12 mouse cellular contexts compared by ENCODE assay signal in the genomic region with DNA sequence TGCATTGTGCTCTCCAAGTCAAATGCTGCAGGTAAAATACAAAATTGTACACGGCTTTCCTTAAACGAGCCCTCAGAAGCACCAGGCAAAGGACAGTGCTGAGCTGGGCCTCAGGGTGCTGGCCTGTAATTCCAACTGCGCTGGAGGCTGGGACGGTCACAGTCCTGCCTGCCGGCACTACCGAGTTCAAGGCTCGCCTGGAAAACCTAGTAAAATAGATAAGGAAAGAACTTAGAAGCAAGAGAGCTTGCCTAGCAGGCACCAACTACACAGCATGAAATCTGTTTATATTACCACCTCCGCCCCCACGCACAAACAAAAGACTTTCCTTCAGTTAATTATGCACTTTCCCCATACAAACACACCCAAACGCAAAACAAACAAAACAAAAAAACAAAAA. TPM values are rescaled to one million over a fixed set of nuclear protein-coding genes. Genes with fewer than 3 reads are reported as not detected.
DNase-seq lines count a peak whose midpoint lies in the region; ATAC-seq and TF ChIP-seq lines count a peak whose summit lies in the region.
"Had no signal": no experiment of that assay in that cellular context is flagged by ENCODE, and none has a peak within 500 bp of the region (broad histone marks: within the 10 kb centered on the region; RNA-seq: fewer than 3 reads in every experiment).

No protein-coding gene starts in this region.

- no peaks in the 10 kb centered on the region for H3K9me3 ChIP-seq in heart, embryonic 11.5 days (replicated peaks; ENCODE audit: control insufficient read depth, low read length)
- no peaks in the 10 kb centered on the region for H3K9me3 ChIP-seq in lung, embryonic 15.5 days
- H3K9me3 ChIP-seq in heart, postnatal 0 days (replicated peaks; ENCODE audit: control insufficient read depth, low read length): no peaks in the 10 kb centered on the region
- H3K9me3 ChIP-seq in stomach, embryonic 16.5 days (replicated peaks; ENCODE audit: control insufficient read depth, low read length): no peaks in the 10 kb centered on the region

- 23% methylated on average over 10 of the region's 10 CpGs for WGBS in heart, embryonic 11.5 days (ENCODE audit: insufficient replicate concordance)
- WGBS in lung, embryonic 15.5 days: 24% methylated on average over 10 of the region's 10 CpGs
- 35% methylated on average over 10 of the region's 10 CpGs for WGBS in heart, postnatal 0 days
- WGBS in stomach, embryonic 16.5 days: 53% methylated on average over 10 of the region's 10 CpGs

- no peaks in the 10 kb centered on the region for H3K27me3 ChIP-seq in heart, embryonic 11.5 days (ENCODE audit: control insufficient read depth, insufficient read depth, low read length)
- H3K27me3 ChIP-seq in lung, embryonic 15.5 days: peaks cover 13% of the 10 kb centered on the region; the same call in 1 of the 2 replicates
- no peaks in the 10 kb centered on the region for H3K27me3 ChIP-seq in heart, postnatal 0 days (ENCODE audit: control insufficient read depth, insufficient read depth, low read length)
- H3K27me3 ChIP-seq in stomach, embryonic 16.5 days (ENCODE audit: control insufficient read depth, insufficient read depth, low read length): peaks cover 3% of the 10 kb centered on the region; the same call in 1 of the 2 replicates

- peak overlapping the region; percentile 96 for H3K9ac ChIP-seq in heart, embryonic 11.5 days (ENCODE audit: low read depth, low read length)
- peak overlapping the region; percentile 87 for H3K9ac ChIP-seq in lung, embryonic 15.5 days
- H3K9ac ChIP-seq in heart, postnatal 0 days (replicated peaks; ENCODE audit: low read depth, low read length): peak overlapping the region; percentile 87
- peak overlapping the region; percentile 89; the same call in 1 of the 2 replicates for H3K9ac ChIP-seq in stomach, embryonic 16.5 days (ENCODE audit: low read length)

- no peak for TF ChIP-seq CTCF in heart, postnatal 0 days (IDR thresholded peaks at IDR 0.05; ENCODE audit: low read depth)

- TF ChIP-seq EP300 in heart, postnatal 0 days (IDR thresholded peaks at IDR 0.05; ENCODE audit: low read depth): no peak

- no peak for DNase-seq in heart, adult 11 months
- no peak for DNase-seq in lung, adult 18-20 months
- DNase-seq in heart, postnatal 0 days (ENCODE audit: low spot score): no peak
- DNase-seq in urinary bladder, adult 18-20 months (ENCODE audit: low spot score in 2 of 2): no peak
- DNase-seq: adrenal gland, adult 8-10 months; kidney, postnatal 36 days had no signal

- no peaks in the 10 kb centered on the region for H3K36me3 ChIP-seq in heart, embryonic 11.5 days (ENCODE audit: control insufficient read depth, insufficient read depth, low read length)
- H3K36me3 ChIP-seq in lung, embryonic 15.5 days: no peaks in the 10 kb centered on the region
- no peaks in the 10 kb centered on the region for H3K36me3 ChIP-seq in heart, postnatal 0 days (replicated peaks; ENCODE audit: control insufficient read depth, insufficient read depth, low read length)
- H3K36me3 ChIP-seq in stomach, embryonic 16.5 days (ENCODE audit: control insufficient read depth, insufficient read depth, low read length): no peaks in the 10 kb centered on the region

- ATAC-seq in heart, embryonic 11.5 days (replicated peaks; ENCODE audit: insufficient number of reproducible peaks, low FRiP score, low TSS enrichment): no peak
- ATAC-seq in lung, embryonic 15.5 days (ENCODE audit: borderline replicate concordance, extremely low read depth, low FRiP score, low TSS enrichment): no peak
- ATAC-seq in heart, postnatal 0 days (ENCODE audit: insufficient read depth, low read depth): no peak
- ATAC-seq in stomach, embryonic 16.5 days (ENCODE audit: insufficient read depth, low FRiP score): no peak
- ATAC-seq: CD4-positive, CD25-positive, alpha-beta regulatory T cell, adult 4 months had no signal

- peak overlapping the region; percentile 65 for H3K4me2 ChIP-seq in heart, embryonic 11.5 days
- H3K4me2 ChIP-seq in lung, embryonic 15.5 days: peak overlapping the region; percentile 80
- peak overlapping the region; percentile 63 for H3K4me2 ChIP-seq in heart, postnatal 0 days (ENCODE audit: low read depth, low read length)
- H3K4me2 ChIP-seq in stomach, embryonic 16.5 days (ENCODE audit: low read depth, low read length): peak overlapping the region; percentile 94

- peaks cover 23% of the 10 kb centered on the region for H3K4me1 ChIP-seq in heart, embryonic 11.5 days (ENCODE audit: control insufficient read depth, insufficient read depth, low read length)
- H3K4me1 ChIP-seq in lung, embryonic 15.5 days: peaks cover 32% of the 10 kb centered on the region
- peaks cover 12% of the 10 kb centered on the region; the same call in 1 of the 2 replicates for H3K4me1 ChIP-seq in heart, postnatal 0 days (ENCODE audit: control insufficient read depth, insufficient read depth)
- peaks cover 10% of the 10 kb centered on the region; the same call in 1 of the 2 replicates for H3K4me1 ChIP-seq in stomach, embryonic 16.5 days (ENCODE audit: control insufficient read depth, insufficient read depth, low read length)

- peak overlapping the region; percentile 69 for H3K4me3 ChIP-seq in heart, embryonic 11.5 days (ENCODE audit: low read depth, low read length)
- peak overlapping the region; percentile 67 for H3K4me3 ChIP-seq in lung, embryonic 15.5 days
- peak overlapping the region; percentile 71 for H3K4me3 ChIP-seq in heart, postnatal 0 days (ENCODE audit: low read depth, low read length)
- peak overlapping the region; percentile 64 for H3K4me3 ChIP-seq in stomach, embryonic 16.5 days (replicated peaks; ENCODE audit: low read length)

- peak overlapping the region; percentile 99 for H3K27ac ChIP-seq in heart, embryonic 11.5 days (ENCODE audit: low read depth, low read length)
- H3K27ac ChIP-seq in lung, embryonic 15.5 days: peak overlapping the region; percentile 94
- H3K27ac ChIP-seq in heart, postnatal 0 days (ENCODE audit: low read depth): peak overlapping the region; percentile 99
- H3K27ac ChIP-seq in stomach, embryonic 16.5 days (ENCODE audit: low read length): peak overlapping the region; percentile 52; the same call in 1 of the 2 replicates
- H3K27ac ChIP-seq: hindbrain, embryonic 14.5 days had no signal

RNA-seq across cellular contexts. Expression of gene Nexn, which starts 1.8 kb away (rescaled TPM):
- 165 and 210 TPM in 2 replicates for polyA plus RNA-seq in heart, embryonic 11.5 days (2014; fragmentation: Nextera tagmentation; extraction: Ambion mirVana)
- polyA plus RNA-seq in lung, embryonic 15.5 days (2015; fragmentation: Nextera tagmentation; extraction: Ambion mirVana): 64.4 and 75.1 TPM in 2 replicates
- total RNA-seq in heart, postnatal 0 days (2014; rRNA removed; ENCODE audit: low replicate concordance): 32.1 and 88.6 TPM in 2 replicates
- polyA plus RNA-seq in heart, postnatal 0 days (2015; fragmentation: Nextera tagmentation; extraction: Ambion mirVana): 314 and 316 TPM in 2 replicates
- polyA plus RNA-seq in stomach, embryonic 16.5 days (2015; fragmentation: Nextera tagmentation; extraction: Ambion mirVana): 33.8 and 44.9 TPM in 2 replicates
- total RNA-seq: megakaryocyte progenitor cell, adult 5-6 weeks had no signal

RNA-seq across cellular contexts. Expression of gene Fubp1, which starts 54.2 kb away (rescaled TPM):
- 158 TPM in 2 replicates for polyA plus RNA-seq in heart, embryonic 11.5 days (2014; fragmentation: Nextera tagmentation; extraction: Ambion mirVana)
- polyA plus RNA-seq in lung, embryonic 15.5 days (2015; fragmentation: Nextera tagmentation; extraction: Ambion mirVana): 261 and 272 TPM in 2 replicates
- total RNA-seq in heart, postnatal 0 days (2014; rRNA removed; ENCODE audit: low replicate concordance): 71.2 and 131 TPM in 2 replicates
- polyA plus RNA-seq in heart, postnatal 0 days (2015; fragmentation: Nextera tagmentation; extraction: Ambion mirVana): 72.9 and 80.7 TPM in 2 replicates
- 156 and 169 TPM in 2 replicates for polyA plus RNA-seq in stomach, embryonic 16.5 days (2015; fragmentation: Nextera tagmentation; extraction: Ambion mirVana)

RNA-seq across cellular contexts. Expression of gene Dnajb4, which starts 54.3 kb away (rescaled TPM):
- 46.2 and 49.0 TPM in 2 replicates for polyA plus RNA-seq in heart, embryonic 11.5 days (2014; fragmentation: Nextera tagmentation; extraction: Ambion mirVana)
- 38.2 and 41.4 TPM in 2 replicates for polyA plus RNA-seq in lung, embryonic 15.5 days (2015; fragmentation: Nextera tagmentation; extraction: Ambion mirVana)
- total RNA-seq in heart, postnatal 0 days (2014; rRNA removed; ENCODE audit: low replicate concordance): 52.9 and 54.5 TPM in 2 replicates
- 60.1 TPM in 2 replicates for polyA plus RNA-seq in heart, postnatal 0 days (2015; fragmentation: Nextera tagmentation; extraction: Ambion mirVana)
- polyA plus RNA-seq in stomach, embryonic 16.5 days (2015; fragmentation: Nextera tagmentation; extraction: Ambion mirVana): 38.9 and 39.8 TPM in 2 replicates
